Mouse (Mus musculus) heart, adult 2 months (tissue): ENCODE data around the gene Cidec.

ENCODE experiments used
- CTCF ChIP-seq: fragments of 200-600 bp; IDR thresholded peaks from 2 replicates; pipeline ENCODE4 v1.8.1; 2022; ENCODE audit warnings: antibody characterized with exemption, mild to moderate bottlenecking, moderate library complexity
- EP300 ChIP-seq: fragments of 200-500 bp; IDR thresholded peaks from 2 replicates; pipeline ENCODE4 v1.6.1; 2011; ENCODE audit warnings: low read depth, low read length, control low read depth; ENCODE audit not compliant: insufficient read depth
- POLR2A ChIP-seq: fragments of 200-500 bp; IDR thresholded peaks from 2 replicates; pipeline ENCODE4 v1.6.1; 2011; ENCODE audit warnings: mild to moderate bottlenecking, low read depth, low read length, control low read depth; ENCODE audit not compliant: insufficient read depth

GRCm38 (mm10) chr6:113447639-113448038 is 12.1 kb upstream of the Cidec start:
- TF ChIP-seq CTCF (no peak), POLR2A (no peak), EP300 (no peak)
